Mouse (Mus musculus): ENCODE results near the gene Ankrd28. TPM values are rescaled to one million over a fixed set of nuclear protein-coding genes. Genes with fewer than 3 reads are reported as not detected.

Gene Ankrd28
- polyA plus RNA-seq, 1 experiment from 2014 or later = 3.2 TPM

GRCm38 (mm10) chr14:31659501-31660181, 170.8 kb downstream of the Ankrd28 start:
- no peak overlapping the region for H3K27ac ChIP-seq (ENCODE audit: low read depth)

GRCm38 (mm10) chr14:31658126-31658680, 172.2 kb downstream of the Ankrd28 start:
- DNase-seq = no peak
- Histone ChIP-seq H3K27ac (ENCODE audit: low read depth) (no peak overlapping the region), H3K4me3 (ENCODE audit: low read depth, low read length) (no peak overlapping the region), H3K27me3 (ENCODE audit: insufficient read depth, low read length) (no peaks in the 10 kb centered on the region), H3K4me1 (ENCODE audit: insufficient read depth) (peaks cover 40% of the 10 kb centered on the region), H3K9me3 (ENCODE audit: low read length) (no peaks in the 10 kb centered on the region), H3K9ac (replicated peaks) (no peak overlapping the region), H3K36me3 (replicated peaks; ENCODE audit: insufficient read depth, low read length) (no peaks in the 10 kb centered on the region), H3K4me2 (ENCODE audit: low read depth, low read length) (no peak overlapping the region)
- no peak for ATAC-seq
- 90% methylated on average over 8 of the region's 8 CpGs for WGBS (ENCODE audit: insufficient replicate concordance)
- no peak for TF ChIP-seq EP300 (IDR thresholded peaks at IDR 0.05; ENCODE audit: low read depth)
- TF ChIP-seq CTCF (IDR thresholded peaks at IDR 0.05; ENCODE audit: low read depth) = no peak

More at GRCm38 (mm10) chr14:31659501-31660181, 170.8 kb downstream of the Ankrd28 start:
- TF ChIP-seq CTCF (IDR thresholded peaks at IDR 0.05; ENCODE audit: low read depth) = no peak
- TF ChIP-seq EP300 (IDR thresholded peaks at IDR 0.05; ENCODE audit: low read depth) = no peak
- DNase-seq (no peak), ATAC-seq (no peak)
- no peaks in the 10 kb centered on the region for H3K9me3 ChIP-seq (ENCODE audit: low read length)
- no peaks in the 10 kb centered on the region; the same call in 1 of the 2 replicates for H3K36me3 ChIP-seq (replicated peaks; ENCODE audit: insufficient read depth, low read length)
- 54% methylated on average over 10 of the region's 10 CpGs for WGBS (ENCODE audit: insufficient replicate concordance)
- H3K4me2 ChIP-seq (ENCODE audit: low read depth, low read length) = no peak overlapping the region
- H3K9ac ChIP-seq (replicated peaks) = no peak overlapping the region
- H3K4me3 ChIP-seq (ENCODE audit: low read depth, low read length) = no peak overlapping the region
- H3K27me3 ChIP-seq (ENCODE audit: insufficient read depth, low read length) = no peaks in the 10 kb centered on the region
- H3K4me1 ChIP-seq (ENCODE audit: insufficient read depth) = peaks cover 42% of the 10 kb centered on the region

- ATAC-seq (peak; percentile 43; the same call in 1 of the 2 replicates), DNase-seq (peak; percentile 78)
- Histone ChIP-seq H3K9ac (replicated peaks) (no peak overlapping the region), H3K4me2 (ENCODE audit: low read depth, low read length) (no peak overlapping the region), H3K36me3 (replicated peaks; ENCODE audit: insufficient read depth, low read length) (no peaks in the 10 kb centered on the region), H3K4me3 (ENCODE audit: low read depth, low read length) (no peak overlapping the region), H3K4me1 (ENCODE audit: insufficient read depth) (peaks cover 35% of the 10 kb centered on the region), H3K27ac (ENCODE audit: low read depth) (no peak overlapping the region), H3K27me3 (ENCODE audit: insufficient read depth, low read length) (no peaks in the 10 kb centered on the region), H3K9me3 (ENCODE audit: low read length) (no peaks in the 10 kb centered on the region)
- 19% methylated on average over 5 of the region's 5 CpGs for WGBS (ENCODE audit: insufficient replicate concordance)
- TF ChIP-seq CTCF (IDR thresholded peaks at IDR 0.05; ENCODE audit: low read depth) = peak; percentile 91
- TF ChIP-seq EP300 (IDR thresholded peaks at IDR 0.05; ENCODE audit: low read depth) = no peak
Measured at GRCm38 (mm10) chr14:31656857-31657645, 173.4 kb downstream of the Ankrd28 start.

GRCm38 (mm10) chr14:31656386-31656785, 174.1 kb downstream of the Ankrd28 start:
- Histone ChIP-seq H3K9me3 (ENCODE audit: low read length) (no peaks in the 10 kb centered on the region), H3K4me3 (ENCODE audit: low read depth, low read length) (no peak overlapping the region), H3K9ac (replicated peaks) (no peak overlapping the region), H3K27me3 (ENCODE audit: insufficient read depth, low read length) (no peaks in the 10 kb centered on the region), H3K27ac (ENCODE audit: low read depth) (no peak overlapping the region), H3K4me2 (ENCODE audit: low read depth, low read length) (no peak overlapping the region), H3K36me3 (replicated peaks; ENCODE audit: insufficient read depth, low read length) (no peaks in the 10 kb centered on the region), H3K4me1 (ENCODE audit: insufficient read depth) (peaks cover 29% of the 10 kb centered on the region)
- WGBS (ENCODE audit: insufficient replicate concordance) = 66% methylated on average over 7 of the region's 7 CpGs
- ATAC-seq (no peak), DNase-seq (no peak)
- TF ChIP-seq EP300 (IDR thresholded peaks at IDR 0.05; ENCODE audit: low read depth) = no peak
- no peak for TF ChIP-seq CTCF (IDR thresholded peaks at IDR 0.05; ENCODE audit: low read depth)

GRCm38 (mm10) chr14:31655406-31655805, 175.0 kb downstream of the Ankrd28 start:
- no peaks in the 10 kb centered on the region for H3K27me3 ChIP-seq (ENCODE audit: insufficient read depth, low read length)
- no peak overlapping the region for H3K4me3 ChIP-seq (ENCODE audit: low read depth, low read length)
- H3K9ac ChIP-seq (replicated peaks) = no peak overlapping the region
- DNase-seq (no peak), ATAC-seq (no peak)
- WGBS (ENCODE audit: insufficient replicate concordance) = 85% methylated on average over 14 of the region's 14 CpGs
- H3K36me3 ChIP-seq (replicated peaks; ENCODE audit: insufficient read depth, low read length) = no peaks in the 10 kb centered on the region
- TF ChIP-seq EP300 (IDR thresholded peaks at IDR 0.05; ENCODE audit: low read depth) = no peak
- TF ChIP-seq CTCF (IDR thresholded peaks at IDR 0.05; ENCODE audit: low read depth) = no peak
- H3K4me1 ChIP-seq (ENCODE audit: insufficient read depth) = peaks cover 24% of the 10 kb centered on the region
- no peak overlapping the region for H3K27ac ChIP-seq (ENCODE audit: low read depth)
- peaks cover 2% of the 10 kb centered on the region; the same call in 1 of the 2 replicates for H3K9me3 ChIP-seq (ENCODE audit: low read length)
- H3K4me2 ChIP-seq (ENCODE audit: low read depth, low read length) = no peak overlapping the region

- H3K4me2 ChIP-seq (ENCODE audit: low read depth, low read length) = no peak overlapping the region
- no peak overlapping the region for H3K27ac ChIP-seq (ENCODE audit: low read depth)
- ATAC-seq (no peak), DNase-seq (no peak)
- no peaks in the 10 kb centered on the region for H3K27me3 ChIP-seq (ENCODE audit: insufficient read depth, low read length)
- H3K9ac ChIP-seq (replicated peaks) = no peak overlapping the region
- H3K36me3 ChIP-seq (replicated peaks; ENCODE audit: insufficient read depth, low read length) = no peaks in the 10 kb centered on the region
- H3K9me3 ChIP-seq (ENCODE audit: low read length) = peaks cover 2% of the 10 kb centered on the region; the same call in 1 of the 2 replicates
- TF ChIP-seq EP300 (IDR thresholded peaks at IDR 0.05; ENCODE audit: low read depth) = no peak
- H3K4me3 ChIP-seq (ENCODE audit: low read depth, low read length) = no peak overlapping the region
- peaks cover 21% of the 10 kb centered on the region for H3K4me1 ChIP-seq (ENCODE audit: insufficient read depth)
- 91% methylated on average over 5 of the region's 5 CpGs for WGBS (ENCODE audit: insufficient replicate concordance)
Measured at GRCm38 (mm10) chr14:31654816-31655215, 175.6 kb downstream of the Ankrd28 start.

Measured in liver, postnatal 0 days (tissue).